Mouse (Mus musculus) bone marrow macrophage, adult 2 months (primary cell): ENCODE measurements around the gene Togaram1. TPM values are rescaled to one million over a fixed set of nuclear protein-coding genes. Genes with fewer than 3 reads are reported as not detected.
A peak's percentile ranks its signal among the peaks of the same experiment; 100 is the strongest.

Source experiments
- H3K27ac ChIP-seq: 2 replicates; pipeline ENCODE4 v1.5.1; 2012; ENCODE audit warnings: low read depth, low read length; ENCODE audit not compliant: insufficient read depth
- H3K4me1 ChIP-seq: 2 replicates; pipeline ENCODE4 v1.6.1; 2012; ENCODE audit warnings: low read length; ENCODE audit not compliant: control insufficient read depth, insufficient read depth
- H3K4me3 ChIP-seq: 2 replicates; pipeline ENCODE4 v1.5.1; 2012; ENCODE audit warnings: mild to moderate bottlenecking, low read length, moderate library complexity; ENCODE audit not compliant: insufficient read depth
- CTCF ChIP-seq: IDR thresholded peaks from 2 replicates; pipeline ENCODE4 v1.5.1; 2012; ENCODE audit warnings: low read depth, mild to moderate bottlenecking, low read length, moderate library complexity
- POLR2A ChIP-seq: IDR thresholded peaks from 2 replicates; pipeline ENCODE4 v1.6.1; 2012; ENCODE audit warnings: mild to moderate bottlenecking, low read depth, low read length, borderline replicate concordance
- polyA plus RNA-seq: library from polyadenylated mRNA; stranded (reverse); fragments of >200 nt; gene quantifications from 2 replicates; pipeline ENCODE4 v1.2.4, GENCODE M21; 2012; ENCODE audit not compliant: missing spikeins, insufficient read depth, insufficient read length

Togaram1 gene
- polyA plus RNA-seq, result 15.2 and 20.5 TPM in 2 replicates

- peak within 1 kb of the TSS; percentile 99 for H3K4me3 ChIP-seq
- peaks cover 10% of the 10 kb centered on the region for H3K4me1 ChIP-seq
- H3K27ac ChIP-seq, result peak within 1 kb of the TSS; percentile 72
- TF ChIP-seq POLR2A (peak; percentile 81), CTCF (no peak)
These were observed at the start of gene Togaram1, which contains the start of gene Klhl28 for GRCm38 (mm10) chr12:64965124-64966026. Gene Togaram1, plus strand, starts transcription at chr12:64965804. Gene Klhl28, minus strand, starts transcription at chr12:64965534.

GRCm38 (mm10) chr12:64916735-64917134 is 48.9 kb upstream of the Togaram1 start:
- Histone ChIP-seq H3K4me3 (no peak overlapping the region), H3K27ac (no peak overlapping the region), H3K4me1 (no peaks in the 10 kb centered on the region)
- TF ChIP-seq CTCF (no peak), POLR2A (no peak)

DNA sequence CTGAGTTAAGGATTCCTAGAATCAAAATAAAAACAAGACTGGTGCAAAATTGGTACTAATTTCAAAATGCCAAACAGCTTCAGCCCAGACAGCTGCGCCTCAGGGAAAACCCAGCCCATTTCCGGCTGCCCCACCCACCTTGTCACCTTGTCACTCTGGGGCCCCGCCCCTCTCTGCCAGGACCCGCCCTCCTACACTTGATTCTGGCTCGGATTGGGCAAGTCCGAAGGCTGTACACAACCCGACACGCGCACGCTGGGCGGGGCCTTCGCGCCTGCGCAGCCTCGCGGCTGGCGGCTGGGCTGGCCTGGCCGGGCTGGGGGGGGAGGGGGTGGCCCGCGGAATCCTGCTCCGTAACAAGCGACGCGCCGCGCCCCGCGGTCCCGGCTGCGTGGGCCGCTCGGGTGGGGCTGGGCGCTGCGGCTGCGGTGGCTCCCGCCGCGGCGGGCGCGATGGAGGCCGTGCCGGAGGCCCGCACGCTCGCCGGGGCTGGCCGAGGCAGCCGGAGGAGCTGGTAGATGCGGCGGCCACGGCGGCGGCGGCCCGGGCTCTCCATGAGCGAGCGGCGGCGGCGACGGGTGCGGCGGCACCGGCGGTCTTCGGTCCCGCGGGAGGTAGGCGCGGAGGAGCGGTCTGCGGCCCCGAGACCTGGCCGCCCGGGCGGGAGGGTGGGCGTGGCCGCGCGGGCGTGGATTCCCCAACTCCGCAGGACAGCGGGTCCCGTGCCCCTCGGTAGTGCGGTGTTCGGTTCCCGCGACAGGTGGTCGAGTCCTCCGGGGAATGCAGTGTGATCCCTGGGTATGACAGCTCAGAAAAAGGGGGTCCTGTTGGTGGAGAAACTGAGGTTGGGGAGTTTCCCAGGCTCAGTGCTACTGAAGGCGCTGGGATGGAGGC is 47.8 kb upstream of the Togaram1 start, which contains the start of gene Gm527:
TSS of gene Gm527 (plus strand) at position 329 of the 894 bp plus-strand sequence.
- Histone ChIP-seq H3K27ac (no peak within 1 kb of the TSS), H3K4me3 (peak within 1 kb of the TSS; percentile 94), H3K4me1 (no peaks in the 10 kb centered on the region)
- TF ChIP-seq CTCF (no peak), POLR2A (no peak)

- H3K4me3 ChIP-seq, result no peak overlapping the region
- no peak overlapping the region for H3K27ac ChIP-seq
- H3K4me1 ChIP-seq, result peaks cover 5% of the 10 kb centered on the region
- TF ChIP-seq POLR2A, result no peak
- TF ChIP-seq CTCF, result no peak
These were observed 28.1 kb upstream of the Togaram1 start for GRCm38 (mm10) chr12:64937493-64937892.

DNA sequence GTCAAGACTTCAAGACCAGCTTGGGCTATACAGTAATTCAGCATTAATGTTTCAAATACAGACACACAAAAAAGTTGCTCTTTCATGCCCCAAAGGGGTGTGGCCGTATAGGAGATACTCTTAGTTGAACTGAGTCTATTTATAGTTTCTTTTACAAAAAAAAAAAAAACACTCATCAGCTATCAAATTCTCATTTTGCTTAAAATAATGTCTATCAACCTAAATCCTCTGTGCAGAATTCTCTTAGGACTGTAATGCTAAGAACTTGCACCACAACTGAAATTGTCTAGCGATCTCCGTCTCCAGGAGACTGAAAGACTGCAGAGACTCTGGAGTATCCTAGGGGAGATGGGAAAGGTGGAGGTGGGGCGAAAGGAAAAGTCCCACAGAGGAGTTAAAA is 1.0 kb upstream of the Togaram1 start:
- H3K4me1 ChIP-seq, result peaks cover 10% of the 10 kb centered on the region
- no peak overlapping the region for H3K27ac ChIP-seq
- TF ChIP-seq POLR2A (no peak), CTCF (no peak)
- peak overlapping the region; percentile 84 for H3K4me3 ChIP-seq

GRCm38 (mm10) chr12:64966101-64966631 is 562 bp downstream of the Togaram1 start:
- Histone ChIP-seq H3K4me1 (peaks cover 10% of the 10 kb centered on the region), H3K4me3 (peak overlapping the region; percentile 99), H3K27ac (peak overlapping the region; percentile 72)
- TF ChIP-seq CTCF (no peak), POLR2A (no peak)

- Histone ChIP-seq H3K4me1 (peaks cover 10% of the 10 kb centered on the region), H3K4me3 (peak overlapping the region; percentile 99), H3K27ac (peak overlapping the region; percentile 72)
- TF ChIP-seq POLR2A (no peak), CTCF (no peak)
These were observed 1.2 kb downstream of the Togaram1 start for GRCm38 (mm10) chr12:64966652-64967435.

DNA sequence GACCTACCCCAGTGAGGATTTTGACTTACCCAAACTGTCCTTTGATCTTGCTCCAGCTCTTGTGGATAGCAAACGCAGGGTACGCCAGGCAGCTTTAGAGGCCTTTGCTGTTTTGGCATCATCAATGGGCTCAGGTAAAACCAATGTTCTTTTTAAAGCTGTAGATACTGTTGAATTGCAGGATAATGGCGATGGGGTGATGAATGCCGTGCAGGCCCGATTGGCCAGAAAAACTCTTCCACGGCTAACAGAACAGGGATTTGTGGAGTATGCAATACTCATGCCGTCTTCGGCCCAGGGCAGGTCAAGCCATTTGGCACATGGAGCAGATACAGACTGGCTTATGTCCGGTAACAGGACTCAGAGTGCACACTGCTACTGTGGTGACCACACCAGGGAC is 1.9 kb downstream of the Togaram1 start:
- peaks cover 12% of the 10 kb centered on the region for H3K4me1 ChIP-seq
- no peak overlapping the region for H3K27ac ChIP-seq
- TF ChIP-seq POLR2A, result no peak
- TF ChIP-seq CTCF, result no peak
- H3K4me3 ChIP-seq, result peak overlapping the region; percentile 99

GRCm38 (mm10) chr12:64968067-64968466 is 2.5 kb downstream of the Togaram1 start:
- Histone ChIP-seq H3K4me3 (peak overlapping the region; percentile 99), H3K4me1 (peaks cover 14% of the 10 kb centered on the region), H3K27ac (no peak overlapping the region)
- TF ChIP-seq CTCF, result no peak
- TF ChIP-seq POLR2A, result no peak
